Mouse (Mus musculus) thymus, adult 2 months (tissue): Measurements from ENCODE around the gene Atf7ip.

Experiments used
- CTCF ChIP-seq: fragments of 200-500 bp; IDR thresholded peaks from 2 replicates; pipeline ENCODE4 v1.5.1; 2012; ENCODE audit warnings: mild to moderate bottlenecking, control low read depth, low read length, moderate library complexity, borderline replicate concordance; ENCODE audit not compliant: control insufficient read depth, poor library complexity, insufficient read depth; ENCODE audit errors: extremely low read depth
- POLR2A ChIP-seq: fragments of 200-500 bp; IDR thresholded peaks from 2 replicates; pipeline ENCODE4 v1.6.1; 2012; ENCODE audit warnings: mild to moderate bottlenecking, low read length, control low read depth, moderate library complexity; ENCODE audit not compliant: control insufficient read depth, poor library complexity, insufficient read depth; ENCODE audit errors: extremely low read depth

DNA sequence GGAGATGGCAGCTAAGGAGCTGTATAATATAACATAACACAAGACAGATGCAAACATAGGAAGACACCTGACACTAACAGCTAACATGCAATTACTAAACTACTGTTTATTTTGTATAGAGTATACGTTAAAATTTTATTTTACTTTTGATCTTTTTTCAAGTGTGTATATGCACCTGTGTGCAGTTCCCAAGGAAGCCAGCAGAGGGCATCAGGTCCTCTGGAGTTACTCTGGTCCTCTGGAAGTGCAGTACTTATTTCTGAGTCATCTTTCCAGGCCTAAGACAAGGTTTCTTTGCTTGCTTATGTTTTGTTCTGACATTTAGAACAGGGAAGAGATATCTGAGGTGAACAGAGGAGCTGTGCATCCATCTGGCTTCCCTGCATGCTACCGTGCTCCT, 138.2 kb downstream of the Atf7ip start:
- TF ChIP-seq POLR2A: no peak
- no peak for TF ChIP-seq CTCF
